Mouse (Mus musculus) R1 (cell line): Measurements from ENCODE around the gene Terb1.

Source experiments
- DNase-seq: peaks from one replicate; pipeline ENCODE4 v3.0.0-alpha.2; 2018; ENCODE audit warnings: low read depth, low spot score

Terb1 gene

DNA sequence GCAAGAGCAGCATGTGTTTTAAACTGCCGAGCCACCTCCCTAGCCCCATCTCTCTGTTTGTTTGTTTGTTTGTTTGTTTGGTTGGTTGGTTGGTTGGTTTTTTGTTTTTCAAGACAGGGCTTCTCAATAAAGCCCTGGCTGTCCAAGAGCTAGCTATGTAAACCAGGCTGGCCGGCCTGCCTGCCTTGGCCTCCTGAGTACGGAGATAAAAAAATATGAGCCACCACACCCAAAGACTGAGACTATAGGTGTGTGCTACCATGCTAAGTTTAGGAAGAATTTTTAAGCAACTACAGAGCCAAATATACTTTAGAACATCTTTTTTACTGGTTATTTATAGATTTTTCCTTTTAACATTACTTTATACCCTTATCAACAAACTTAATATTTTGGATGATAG, 57.5 kb downstream of the Terb1 start:
- DNase-seq = no peak

DNA sequence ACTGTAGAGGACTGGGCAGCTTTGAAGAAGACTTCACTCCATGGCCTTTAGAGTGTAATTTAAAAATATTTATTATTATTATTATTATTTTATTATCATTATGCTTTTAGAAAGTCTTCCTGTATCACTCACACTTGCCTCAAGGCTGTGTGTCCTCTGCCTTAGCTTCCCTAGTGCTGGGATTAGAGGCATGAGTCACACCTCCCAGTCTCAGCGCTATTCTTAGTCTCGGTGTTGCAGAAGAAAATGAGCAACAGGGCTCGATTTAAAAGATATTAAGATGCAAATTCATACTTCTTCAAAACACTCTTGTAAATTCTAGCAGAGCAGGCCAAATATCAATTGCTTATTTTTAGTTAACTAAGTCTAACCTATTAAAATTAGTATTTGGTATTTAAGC, 60.9 kb downstream of the Terb1 start:
- DNase-seq = no peak

DNA sequence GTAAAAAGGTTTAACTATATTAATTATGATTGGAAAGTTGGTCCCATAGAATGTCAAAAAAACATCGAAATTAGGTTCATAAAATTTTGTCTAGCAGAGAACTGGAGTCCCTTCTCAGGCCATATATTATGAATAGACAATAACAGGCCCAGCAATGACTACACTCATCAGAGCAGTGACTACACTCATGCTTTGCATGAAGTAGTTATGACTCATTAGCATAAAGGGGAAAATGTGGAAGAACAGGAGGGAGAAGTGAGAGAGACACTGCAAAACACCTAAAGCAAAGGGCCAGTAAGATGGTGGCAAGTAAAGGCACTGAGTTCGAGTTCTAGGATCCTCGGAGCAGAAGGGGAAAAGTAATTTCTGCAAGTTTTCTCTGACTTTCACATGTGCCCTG, 63.7 kb downstream of the Terb1 start:
- no peak for DNase-seq

DNA sequence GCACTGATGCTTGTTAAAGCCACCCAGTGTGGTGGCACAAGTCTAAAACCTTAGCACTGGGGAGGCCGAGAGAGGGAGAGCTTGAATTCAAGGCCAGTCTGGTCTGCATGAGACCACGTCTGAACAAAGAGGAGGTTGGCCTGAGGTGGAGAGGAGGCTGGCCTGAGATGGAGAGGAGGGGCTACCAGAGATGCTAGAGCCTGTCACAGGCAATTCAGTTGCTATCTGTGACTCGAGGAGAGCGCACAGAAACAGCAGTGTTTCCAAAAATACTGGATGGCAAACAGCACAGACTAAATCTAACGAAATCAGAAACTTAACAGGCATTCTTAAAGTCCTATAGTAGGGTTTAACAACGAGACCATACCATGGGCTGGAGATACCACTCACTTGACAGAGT, 64.5 kb downstream of the Terb1 start:
- DNase-seq = no peak

DNA sequence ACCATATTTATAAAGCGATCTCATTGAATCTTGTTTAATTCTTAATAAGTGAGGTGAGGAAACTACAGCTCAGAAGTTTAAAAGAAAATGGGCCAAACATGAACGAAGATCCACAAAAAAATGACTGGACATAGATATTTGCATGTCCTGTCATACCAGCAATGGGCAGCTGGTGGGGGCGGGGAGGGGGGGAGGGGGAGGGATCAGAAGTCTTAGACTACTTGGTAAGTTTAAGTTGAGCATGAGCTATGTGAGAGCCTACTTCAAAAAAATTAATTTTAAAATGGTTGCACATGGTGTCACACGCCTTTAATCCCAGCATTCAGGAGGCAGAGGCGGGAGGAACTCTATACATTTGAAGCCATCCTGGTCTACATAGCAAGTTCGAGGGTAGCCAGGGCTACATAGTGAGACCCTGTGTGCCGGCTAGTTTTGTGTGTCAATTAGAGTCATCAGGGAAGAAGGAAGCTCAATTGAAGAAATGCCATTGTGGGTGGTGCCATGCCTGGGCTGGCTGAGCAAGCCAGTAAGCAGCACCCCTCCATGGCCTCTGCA, 66.5 kb downstream of the Terb1 start:
- peak; percentile 16 for DNase-seq

DNA sequence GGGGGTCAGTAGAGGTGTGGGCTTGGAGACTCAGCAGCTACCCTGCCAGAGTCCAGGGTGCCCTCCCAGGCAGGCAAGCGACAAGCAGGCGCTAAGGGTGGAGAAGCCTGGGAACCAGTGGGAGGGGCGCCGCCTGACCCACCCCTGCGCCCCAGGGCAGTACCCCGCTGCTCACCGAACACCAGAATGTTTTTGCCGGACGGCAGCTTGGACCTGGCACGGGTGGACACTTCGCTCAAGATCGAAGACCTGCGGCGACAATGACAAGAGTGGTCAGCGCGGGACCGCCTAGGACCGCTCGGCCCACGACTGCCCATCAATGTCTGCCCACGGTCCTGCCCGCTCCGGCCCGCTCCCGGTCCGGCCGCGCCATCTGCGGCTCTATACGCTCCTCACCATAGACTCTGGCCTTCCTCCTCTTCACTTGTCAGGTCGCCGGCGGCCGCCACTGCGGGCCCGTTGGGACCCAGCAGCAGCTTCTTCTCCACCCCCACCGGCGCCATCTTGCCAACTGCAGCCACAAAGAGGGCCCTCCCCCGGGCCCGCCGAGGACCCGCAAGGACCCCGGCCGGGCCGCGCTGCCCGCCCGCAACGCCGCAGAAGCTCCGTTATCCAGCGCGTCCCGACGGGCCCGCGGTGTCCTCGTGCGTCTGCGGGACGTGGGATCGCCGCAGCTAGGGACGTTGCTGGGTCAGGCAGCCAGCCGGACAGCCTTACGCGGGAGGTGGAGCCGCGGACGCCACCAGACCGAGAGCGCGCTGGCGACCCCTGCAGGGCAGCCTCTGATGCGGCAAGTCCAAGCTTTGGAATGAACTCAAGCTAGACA, 67.2 kb downstream of the Terb1 start, which contains the start of gene Dync1li2:
TSS of gene Dync1li2 (minus strand) at position 749 of the 826 bp plus-strand sequence.
- peak; percentile 87 for DNase-seq

DNA sequence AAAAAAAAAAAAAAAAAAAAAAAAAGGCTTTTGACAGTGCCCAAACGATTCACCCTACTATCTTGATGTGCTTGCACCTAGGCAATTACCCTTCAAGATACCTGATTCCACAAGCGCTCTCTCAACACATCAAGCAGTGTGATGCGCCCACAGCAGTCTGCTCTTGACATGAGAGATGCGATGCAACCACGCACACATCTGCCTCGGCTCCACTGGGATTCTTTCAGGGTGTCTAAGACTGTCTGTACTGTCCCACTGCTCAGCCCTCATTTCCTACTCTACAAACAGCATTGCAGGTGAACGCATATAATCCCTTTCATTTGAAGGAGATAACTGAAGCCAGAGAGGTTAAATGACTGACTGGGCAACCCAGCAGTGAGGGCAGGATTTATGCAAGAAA, 68.1 kb downstream of the Terb1 start:
- DNase-seq = no peak

DNA sequence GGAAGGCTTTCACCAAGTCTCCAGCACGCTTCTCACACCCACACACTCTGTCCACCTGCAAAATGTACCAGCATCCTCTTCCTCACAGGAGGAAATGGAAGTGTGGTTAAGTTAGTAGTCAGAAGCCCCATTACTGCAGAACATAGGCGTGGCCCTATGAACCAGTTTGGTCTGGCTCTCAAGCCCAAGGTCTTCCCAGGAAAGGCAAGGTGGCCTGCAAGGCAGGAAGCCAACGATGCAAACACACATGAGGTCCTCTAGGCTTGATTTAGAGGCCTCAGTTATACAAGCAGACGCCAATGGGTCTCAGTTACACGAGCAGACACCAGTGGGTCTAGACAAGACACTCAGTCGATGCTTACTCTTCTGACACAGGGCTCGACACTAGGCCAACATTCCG, 70.2 kb downstream of the Terb1 start:
- peak; percentile 65 for DNase-seq

DNA sequence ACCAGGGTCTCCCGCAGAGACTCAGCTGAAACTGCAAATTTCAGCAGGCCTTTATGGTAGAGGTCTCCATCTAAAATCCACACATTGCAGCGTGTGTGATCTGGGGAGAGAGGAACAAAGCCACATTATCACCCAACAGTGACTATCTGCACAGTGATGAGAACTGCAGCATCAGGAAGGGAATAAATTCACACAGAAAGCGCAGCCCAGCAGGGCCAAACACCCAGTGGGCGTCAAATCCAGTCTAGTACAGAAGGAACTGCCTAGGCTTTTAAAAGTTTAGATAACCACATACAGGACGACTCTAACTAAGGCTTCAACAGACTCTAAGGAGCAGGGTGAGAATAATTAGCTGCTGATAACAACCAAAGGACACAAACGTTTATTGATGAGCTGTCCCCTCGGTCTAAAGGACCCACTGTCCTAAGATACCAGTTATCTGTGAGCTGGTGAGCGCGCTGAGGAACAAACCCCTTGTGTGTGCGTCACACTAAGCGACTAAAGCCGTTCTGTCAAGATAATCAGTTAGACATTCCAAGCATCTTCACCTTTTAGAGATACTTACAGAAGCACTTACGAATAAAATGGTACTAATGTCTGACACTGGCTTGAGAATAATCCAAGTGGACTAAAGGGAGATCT, 72.1 kb downstream of the Terb1 start:
- no peak for DNase-seq

DNA sequence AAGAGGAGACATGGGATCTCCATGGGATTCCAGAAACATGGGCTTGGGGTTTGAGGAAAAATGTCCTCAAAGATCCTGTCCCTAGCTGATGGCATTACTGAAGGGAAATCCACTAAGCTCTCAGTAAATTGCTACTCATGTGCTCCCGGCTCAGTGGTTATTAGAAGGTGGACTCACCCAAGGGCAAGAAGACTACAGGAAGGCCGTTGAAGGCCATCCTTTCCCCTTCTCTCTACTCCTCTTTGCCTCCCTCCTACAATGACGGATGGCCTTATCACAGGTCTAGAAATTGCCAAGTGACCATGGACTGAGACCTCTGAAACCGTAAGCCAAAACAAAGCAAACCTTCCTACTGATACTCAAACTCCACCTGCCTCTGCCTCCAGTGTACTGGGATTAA, 73.1 kb downstream of the Terb1 start:
- DNase-seq = no peak

DNA sequence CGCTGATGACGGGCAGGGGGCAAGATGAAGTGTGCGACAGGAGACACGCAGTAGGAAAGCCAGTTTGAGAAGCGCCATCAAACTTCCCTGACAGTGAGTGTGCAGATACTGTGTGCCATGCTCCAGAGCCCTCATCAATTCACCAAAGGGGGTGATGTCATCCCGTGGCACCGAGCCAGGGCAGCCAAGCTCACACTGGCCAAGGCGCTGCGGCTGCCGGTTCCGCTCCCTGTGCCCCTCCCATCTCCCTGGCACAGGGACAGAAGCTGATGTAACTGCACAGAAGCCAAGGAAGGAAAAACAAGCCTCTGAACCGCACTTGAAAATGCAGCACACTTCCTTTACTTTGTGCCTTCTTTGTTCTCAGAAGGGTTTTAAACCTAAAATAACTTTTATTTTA, 73.7 kb downstream of the Terb1 start:
- DNase-seq = no peak

DNA sequence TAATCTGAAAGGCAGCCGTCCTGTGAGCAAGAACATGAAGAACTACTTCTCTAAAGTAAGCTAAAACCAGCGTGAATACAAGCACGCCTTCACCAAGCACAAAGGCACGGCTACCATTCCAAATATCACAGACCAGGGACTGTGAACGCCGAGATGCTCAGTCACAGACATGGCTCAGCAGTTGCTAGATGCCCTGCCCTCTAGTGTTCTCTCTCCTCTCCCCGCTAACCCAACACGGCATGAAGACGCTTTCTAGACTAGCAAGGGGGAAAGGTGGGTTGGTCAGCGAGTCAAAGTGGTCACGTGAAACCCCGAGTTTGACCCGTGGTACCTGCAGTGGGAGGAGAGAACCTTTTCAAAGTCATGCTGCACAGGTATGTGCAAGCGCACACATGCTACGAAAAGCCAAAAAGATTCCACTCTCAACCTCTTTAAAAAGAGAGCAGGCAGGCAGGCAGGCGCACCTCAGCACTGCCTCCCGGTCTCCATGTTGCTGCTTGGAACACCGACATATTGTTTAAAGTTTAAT, 74.8 kb downstream of the Terb1 start:
- DNase-seq = peak; percentile 76

DNA sequence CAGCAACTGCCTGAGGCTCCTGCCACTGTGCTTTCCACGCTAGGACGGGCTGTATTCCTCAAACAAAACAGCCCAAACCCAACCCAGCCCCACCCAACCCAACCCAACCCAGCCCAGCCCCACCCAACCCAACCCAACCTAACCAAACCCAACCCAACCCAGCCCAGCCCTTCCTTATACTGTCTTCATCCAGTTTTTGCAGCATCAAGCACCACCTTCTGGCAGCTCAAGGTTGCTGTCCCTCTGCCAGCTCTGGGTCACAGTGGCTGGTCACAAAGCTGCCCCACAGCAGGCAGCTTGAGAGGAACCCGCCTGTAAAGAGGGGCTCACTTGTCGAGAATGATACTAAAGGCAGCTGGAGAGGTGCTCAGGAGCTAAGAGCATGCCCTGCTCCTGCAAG, 75.4 kb downstream of the Terb1 start:
- DNase-seq = peak; percentile 69

DNA sequence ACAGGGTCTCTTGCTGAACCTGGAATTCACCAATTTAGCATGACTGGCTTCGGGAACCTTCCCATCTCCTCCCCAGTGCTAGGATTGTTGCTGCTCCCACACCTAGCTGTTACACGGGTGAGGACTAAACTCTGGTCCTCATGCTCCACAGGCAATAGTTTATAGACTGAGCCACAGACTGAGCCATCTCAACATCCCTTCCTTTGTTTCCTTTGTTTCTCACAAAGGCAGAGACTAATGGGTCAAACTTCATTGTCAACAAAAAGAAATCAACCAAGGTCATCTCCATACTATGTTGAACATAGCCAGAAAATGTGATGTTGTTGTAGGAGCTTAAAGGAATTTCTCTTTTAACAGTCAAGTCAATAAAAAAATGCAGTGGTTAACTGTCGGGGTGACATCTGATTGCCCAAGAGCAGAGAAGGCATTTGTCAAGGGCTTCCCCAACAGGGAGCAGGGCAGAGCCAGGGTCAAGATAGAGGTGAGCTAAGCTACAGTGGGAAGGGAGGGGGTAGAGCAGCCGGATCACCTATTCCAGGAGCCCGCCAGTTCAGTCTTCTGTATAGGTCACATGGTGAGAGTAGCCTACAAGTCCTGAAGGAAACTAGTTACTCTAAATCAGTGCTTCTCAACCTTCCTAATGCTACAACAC, 76.4 kb downstream of the Terb1 start:
- DNase-seq = peak; percentile 80

DNA sequence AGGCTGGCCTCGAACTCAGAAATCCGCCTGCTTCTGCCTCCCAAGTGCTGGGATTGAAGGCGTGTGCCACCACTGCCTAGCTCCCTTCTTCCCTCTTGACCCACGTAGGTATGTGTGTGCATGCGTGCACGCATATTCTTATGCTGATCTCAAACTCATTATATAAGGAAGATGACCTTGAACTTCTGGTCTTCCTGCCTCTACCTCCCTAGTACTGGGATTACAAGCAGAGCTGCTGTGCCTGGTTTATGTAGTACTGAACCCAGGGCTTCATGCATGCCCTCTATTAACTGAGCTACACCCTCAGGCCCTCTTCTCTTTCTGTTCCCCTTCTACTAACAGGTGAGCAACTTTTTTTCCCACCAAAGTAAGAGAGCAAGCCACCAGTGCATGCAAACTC, 77.1 kb downstream of the Terb1 start:
- DNase-seq = peak; percentile 56

DNA sequence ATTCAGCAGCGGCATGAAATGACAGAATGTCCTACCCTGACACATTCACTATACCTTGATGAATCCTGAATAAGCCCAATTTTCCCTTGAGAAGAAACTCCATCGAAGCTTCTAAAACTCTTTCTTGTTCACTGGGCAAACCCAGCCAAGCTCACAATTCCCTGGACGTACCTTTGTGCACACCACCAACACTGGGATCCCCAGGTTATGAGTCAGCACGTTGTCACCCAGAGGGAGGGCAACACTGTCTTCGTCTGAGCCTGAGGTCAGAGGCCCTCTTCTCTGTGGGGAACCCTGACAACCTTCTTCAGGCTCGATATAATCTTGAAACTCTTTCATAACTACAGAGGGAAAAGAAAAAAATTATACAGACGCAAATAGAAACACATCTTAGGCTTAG, 79.5 kb downstream of the Terb1 start:
- DNase-seq = no peak

DNA sequence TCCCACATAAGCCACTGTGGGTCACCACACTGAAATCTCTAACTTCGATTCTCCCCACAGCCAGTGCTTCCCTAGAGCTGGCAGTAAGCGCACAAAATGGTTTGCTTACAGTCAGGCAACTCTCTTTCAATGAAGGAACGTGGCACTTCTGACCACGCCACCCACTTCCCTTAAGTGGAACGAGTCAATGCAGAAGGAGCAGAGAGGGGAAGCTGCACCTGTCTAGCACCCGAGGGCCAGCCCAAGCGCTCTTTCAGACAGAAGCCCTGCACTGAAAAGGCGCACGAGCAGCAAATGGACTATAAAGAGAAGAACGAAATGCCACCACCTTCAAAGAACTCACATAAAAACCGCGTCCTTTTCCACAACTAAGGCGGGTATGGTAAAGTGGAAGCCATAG, 82.0 kb downstream of the Terb1 start:
- no peak for DNase-seq

DNA sequence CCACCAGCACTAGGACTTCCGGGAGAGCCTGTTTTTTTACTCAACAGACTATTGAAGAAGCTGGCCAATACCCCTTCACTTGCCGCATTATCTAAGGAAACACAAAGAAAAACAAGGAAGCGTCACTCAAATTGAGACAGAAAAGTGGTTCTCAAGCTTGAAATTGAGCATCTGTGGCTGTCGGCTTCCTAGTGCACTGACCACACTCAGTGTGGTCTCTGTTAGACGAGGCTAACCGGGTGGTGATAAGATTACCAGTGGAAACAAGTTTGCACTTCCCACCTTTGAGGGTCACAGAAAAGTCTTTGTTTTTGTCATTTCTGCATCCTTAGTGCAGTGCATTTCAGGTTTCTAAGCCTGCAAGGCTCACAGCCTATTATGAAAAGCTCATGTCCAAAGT, 87.4 kb downstream of the Terb1 start:
- DNase-seq = no peak

DNA sequence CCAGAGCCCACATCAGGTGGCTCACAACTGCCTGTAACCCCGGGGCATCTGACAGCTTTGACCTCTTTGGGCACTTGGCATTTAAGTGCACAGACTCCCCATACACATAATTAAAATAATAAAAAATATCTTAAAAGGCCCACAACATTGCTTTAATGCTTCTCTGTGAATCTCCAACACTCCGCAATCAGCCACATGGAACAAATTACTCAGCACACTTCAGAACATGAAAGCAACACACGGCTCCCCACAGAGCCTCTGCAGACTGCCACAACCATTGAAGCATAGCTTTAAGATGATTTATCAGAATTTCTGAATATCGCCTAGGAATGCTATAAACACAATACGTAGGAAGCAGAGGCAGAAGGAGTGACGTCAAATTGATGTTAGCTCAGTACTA, 93.7 kb downstream of the Terb1 start:
- no peak for DNase-seq

DNA sequence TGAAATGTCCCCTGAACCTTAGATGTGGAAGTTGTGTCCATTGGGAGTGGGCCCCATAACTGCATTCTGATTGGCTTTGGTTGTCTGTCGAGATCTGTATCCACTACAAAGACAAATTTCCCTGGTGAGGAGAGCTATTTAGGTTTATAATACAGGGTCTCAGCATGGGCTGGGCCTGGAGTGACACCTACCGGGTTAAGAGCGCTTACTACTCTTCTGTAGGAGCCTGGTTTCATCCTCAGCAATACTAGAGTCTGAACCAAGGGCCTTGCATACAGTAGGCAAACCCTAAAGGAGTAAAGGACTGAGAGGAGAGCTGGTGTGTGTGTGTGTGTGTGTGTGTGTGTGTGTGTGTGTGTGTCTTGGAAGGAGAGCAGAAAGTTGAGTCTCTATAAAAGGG, 95.5 kb downstream of the Terb1 start:
- DNase-seq = no peak

DNA sequence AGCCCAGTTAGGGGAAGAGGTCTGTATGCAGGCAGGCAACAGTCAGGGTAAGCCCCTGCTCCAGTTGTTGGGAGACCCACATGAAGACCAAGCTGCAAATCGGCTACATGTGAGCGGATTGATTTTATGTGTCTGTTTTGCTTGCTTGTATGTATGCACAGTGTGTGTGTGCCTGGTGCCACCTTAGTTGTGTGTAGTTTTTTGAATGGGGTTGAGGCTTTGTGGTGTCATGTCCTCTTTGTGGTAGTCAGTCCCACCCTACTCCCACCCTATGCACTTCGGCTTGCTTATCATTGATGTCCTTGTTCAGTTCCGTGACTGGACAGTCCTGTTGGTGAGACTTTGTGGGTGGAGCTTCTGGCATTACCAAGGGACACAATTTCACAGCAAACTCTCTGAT, 95.9 kb downstream of the Terb1 start:
- DNase-seq = no peak

DNA sequence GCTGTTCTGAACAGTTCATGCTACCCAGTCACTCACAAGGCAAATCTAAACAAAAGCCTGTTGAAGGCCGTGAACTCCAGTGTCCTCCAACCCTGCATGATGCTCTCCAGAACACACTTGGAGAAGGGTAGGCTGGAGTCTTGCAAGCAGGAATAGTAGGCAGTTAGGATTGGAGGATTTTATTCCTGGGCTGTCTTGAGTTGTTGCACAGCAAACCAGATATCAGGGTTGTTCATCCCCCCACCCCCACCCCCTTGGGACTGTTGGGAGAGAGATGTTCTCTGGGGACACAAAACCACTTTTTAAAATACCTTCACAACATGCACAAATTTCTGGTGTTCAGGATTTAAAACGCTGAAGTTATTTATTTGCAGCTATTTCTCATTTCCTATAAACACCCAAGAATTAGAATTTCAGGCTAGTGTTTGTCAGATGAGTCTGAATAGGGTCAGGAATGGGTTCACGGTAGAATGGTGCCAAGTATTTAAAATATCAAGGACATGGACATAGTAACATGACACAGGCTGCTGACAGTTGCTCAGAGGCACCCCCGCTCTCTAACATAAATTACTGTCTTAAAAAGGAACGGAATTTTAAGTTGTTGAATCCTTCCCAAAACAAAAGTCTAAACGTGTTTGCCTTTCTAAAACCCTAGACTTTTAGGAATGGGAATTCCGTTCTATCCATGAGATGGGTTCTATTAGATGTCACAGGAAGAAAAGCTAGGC, 96.7 kb downstream of the Terb1 start:
- no peak for DNase-seq
